Comparison of ENCODE assay signal across 8 mouse cellular contexts in the genomic region with DNA sequence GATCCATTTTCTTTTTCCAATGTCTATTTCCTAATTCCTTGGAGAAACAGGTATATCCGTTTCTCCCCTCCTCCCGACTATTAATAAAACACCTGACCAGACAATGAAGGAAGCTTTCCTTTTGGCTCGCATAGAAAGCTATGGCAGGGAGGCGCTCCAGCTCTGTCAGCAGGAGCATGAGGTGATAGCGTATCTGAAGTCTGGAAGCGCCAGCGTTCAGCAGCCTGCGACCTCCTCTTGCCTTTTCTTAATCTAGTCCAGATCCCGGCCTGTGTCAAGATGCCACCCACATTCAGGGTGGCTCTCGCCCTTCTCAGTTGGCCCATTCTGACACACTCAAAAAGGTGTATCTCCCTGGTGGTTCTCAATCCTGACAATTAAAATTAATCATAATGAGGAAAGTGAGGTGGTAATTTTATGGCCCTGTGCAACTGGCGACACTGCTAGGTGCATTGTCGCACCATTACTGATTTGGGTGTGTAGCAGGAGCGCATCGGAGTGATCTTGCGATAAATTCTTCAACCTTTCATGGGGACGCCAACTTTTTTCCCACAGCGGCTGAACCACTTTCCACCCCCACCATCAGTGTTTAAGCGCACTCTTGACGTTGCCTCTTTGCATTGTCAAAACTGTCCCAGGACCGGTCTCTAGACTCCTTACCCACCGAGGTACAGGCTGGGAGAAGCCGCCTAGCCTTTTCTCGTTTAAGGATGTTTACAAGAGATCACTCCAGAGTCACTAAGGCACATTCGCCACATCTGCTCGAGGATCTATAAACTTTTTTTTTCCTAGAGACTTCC. TPM values are rescaled to one million over a fixed set of nuclear protein-coding genes. Genes with fewer than 3 reads are reported as not detected.
DNase-seq lines count a peak whose midpoint lies in the region; ATAC-seq lines count a peak whose summit lies in the region.

No protein-coding gene starts in this region.

- DNase-seq in ovary, postnatal 36 days (ENCODE audit: low spot score): peak; percentile 31
- DNase-seq in ovary, postnatal 14 days (ENCODE audit: low spot score): no peak
- DNase-seq in cerebellum, postnatal 10 days: peak; percentile 70 to 72
- DNase-seq in kidney, postnatal 10 days: peak; percentile 32
- DNase-seq in yolk sac, embryonic 10.5 days (ENCODE audit: low spot score): peak; percentile 42
- DNase-seq in urinary bladder, postnatal 10 days (ENCODE audit: low spot score): no peak

- H3K27me3 ChIP-seq in forebrain, embryonic 16.5 days (replicated peaks; ENCODE audit: control insufficient read depth, insufficient read depth, low read length): no peaks in the 10 kb centered on the region
- no peaks in the 10 kb centered on the region for H3K27me3 ChIP-seq in midbrain, embryonic 12.5 days

- H3K9me3 ChIP-seq in forebrain, embryonic 16.5 days (ENCODE audit: control insufficient read depth, low read length): no peaks in the 10 kb centered on the region
- no peaks in the 10 kb centered on the region for H3K9me3 ChIP-seq in midbrain, embryonic 12.5 days

- H3K4me1 ChIP-seq in forebrain, embryonic 16.5 days (replicated peaks; ENCODE audit: control insufficient read depth, insufficient read depth, low read length): peaks cover 23% of the 10 kb centered on the region
- H3K4me1 ChIP-seq in midbrain, embryonic 12.5 days: peaks cover 30% of the 10 kb centered on the region

- peak overlapping the region; percentile 49 for H3K4me3 ChIP-seq in forebrain, embryonic 16.5 days (replicated peaks; ENCODE audit: low read length)
- H3K4me3 ChIP-seq in midbrain, embryonic 12.5 days: peak overlapping the region; percentile 44

- 2% methylated on average over 25 of the region's 25 CpGs for WGBS in forebrain, embryonic 16.5 days
- WGBS in midbrain, embryonic 12.5 days: 2% methylated on average over 25 of the region's 25 CpGs

- peak overlapping the region; percentile 51 for H3K27ac ChIP-seq in forebrain, embryonic 16.5 days (ENCODE audit: low read length)
- peak overlapping the region; percentile 93 for H3K27ac ChIP-seq in midbrain, embryonic 12.5 days (replicated peaks)

- peak overlapping the region; percentile 80 for H3K4me2 ChIP-seq in forebrain, embryonic 16.5 days (ENCODE audit: low read length)
- H3K4me2 ChIP-seq in midbrain, embryonic 12.5 days (replicated peaks): peak overlapping the region; percentile 68

- ATAC-seq in forebrain, embryonic 16.5 days: peak; percentile 25
- ATAC-seq in midbrain, embryonic 12.5 days (ENCODE audit: low FRiP score, low read depth): peak; percentile 57

- peak overlapping the region; percentile 30 for H3K9ac ChIP-seq in forebrain, embryonic 16.5 days (replicated peaks; ENCODE audit: low read depth, low read length)
- H3K9ac ChIP-seq in midbrain, embryonic 12.5 days (replicated peaks): peak overlapping the region; percentile 58

- no peaks in the 10 kb centered on the region for H3K36me3 ChIP-seq in forebrain, embryonic 16.5 days (ENCODE audit: control insufficient read depth, insufficient read depth)
- H3K36me3 ChIP-seq in midbrain, embryonic 12.5 days: no peaks in the 10 kb centered on the region

RNA-seq across cellular contexts. Expression of gene Scd3, which starts 44.4 kb away (rescaled TPM):
- 1.8 and 2.1 TPM in 2 replicates for polyA plus RNA-seq in forebrain, embryonic 16.5 days (2015; fragmentation: Nextera tagmentation; extraction: Ambion mirVana)
- polyA plus RNA-seq in midbrain, embryonic 12.5 days (2016; fragmentation: Nextera tagmentation; extraction: Ambion mirVana): 0.62 and 1.4 TPM in 2 replicates

RNA-seq across cellular contexts. Expression of gene Scd2, which starts 46.0 kb away (rescaled TPM):
- polyA plus RNA-seq in forebrain, embryonic 16.5 days (2015; fragmentation: Nextera tagmentation; extraction: Ambion mirVana): 290 and 318 TPM in 2 replicates
- polyA plus RNA-seq in midbrain, embryonic 12.5 days (2016; fragmentation: Nextera tagmentation; extraction: Ambion mirVana): 419 and 424 TPM in 2 replicates

RNA-seq across cellular contexts. Expression of gene Pkd2l1, which starts 55.2 kb away (rescaled TPM):
- polyA plus RNA-seq in forebrain, embryonic 16.5 days (2015; fragmentation: Nextera tagmentation; extraction: Ambion mirVana): not detected in 2 replicates
- 0.15 and 0.22 TPM in 2 replicates for polyA plus RNA-seq in midbrain, embryonic 12.5 days (2016; fragmentation: Nextera tagmentation; extraction: Ambion mirVana)

Comparison
In these comparisons a context has a peak if more than half of its experiments do, and no peak if none do; other contexts are left out.
1. DNase-seq: peak in ovary, postnatal 36 days (single experiment), cerebellum, postnatal 10 days (2 of 2), kidney, postnatal 10 days (single experiment) and yolk sac, embryonic 10.5 days (single experiment); none in ovary, postnatal 14 days (single experiment) and urinary bladder, postnatal 10 days (single experiment).